Mouse (Mus musculus) midbrain, embryonic 16.5 days (tissue): ENCODE results near the gene Col13a1. TPM values are rescaled to one million over a fixed set of nuclear protein-coding genes. Genes with fewer than 3 reads are reported as not detected.

ENCODE experiments used
- ATAC-seq: fragments of 200-750 bp; cut with Nextera tagmentation; 2 replicates; pipeline ENCODE4 v1.8.0; 2017; ENCODE audit warnings: moderate TSS enrichment
- H3K27ac ChIP-seq: fragments of 300-500 bp; sonication (generic); 2 replicates; pipeline ENCODE4 v1.5.1; 2014; ENCODE audit warnings: mild to moderate bottlenecking, low read length, mixed read lengths
- H3K27me3 ChIP-seq: fragments of 300-500 bp; sonication (generic); 2 replicates; pipeline ENCODE4 v1.6.1; 2014; ENCODE audit warnings: low read depth, low read length, mixed read lengths; ENCODE audit not compliant: control insufficient read depth, insufficient read depth
- H3K36me3 ChIP-seq: fragments of 300-500 bp; sonication (generic); 2 replicates; pipeline ENCODE4 v1.6.1; 2014; ENCODE audit warnings: mild to moderate bottlenecking, low read length, moderate library complexity, mixed read lengths; ENCODE audit not compliant: control insufficient read depth, insufficient read depth
- H3K4me1 ChIP-seq: fragments of 300-500 bp; sonication (generic); 2 replicates; pipeline ENCODE4 v1.6.1; 2014; ENCODE audit warnings: mild to moderate bottlenecking, low read length, mixed read lengths; ENCODE audit not compliant: control insufficient read depth, insufficient read depth
- H3K4me2 ChIP-seq: fragments of 300-500 bp; sonication (generic); 2 replicates; pipeline ENCODE4 v1.6.1; 2014; ENCODE audit warnings: mild to moderate bottlenecking, low read length, mixed read lengths
- H3K4me3 ChIP-seq: fragments of 300-500 bp; sonication (generic); 2 replicates; pipeline ENCODE4 v1.5.1; 2014; ENCODE audit warnings: low read depth, mild to moderate bottlenecking, low read length, moderate library complexity, mixed read lengths
- H3K9ac ChIP-seq: fragments of 300-500 bp; sonication (generic); 2 replicates; pipeline ENCODE4 v1.6.1; 2014; ENCODE audit warnings: low read depth, low read length, mixed read lengths
- H3K9me3 ChIP-seq: fragments of 300-500 bp; sonication (generic); replicated peaks from 2 replicates; pipeline ENCODE4 v1.6.1; 2014; ENCODE audit warnings: mild to moderate bottlenecking, low read length, mixed read lengths; ENCODE audit not compliant: control insufficient read depth, poor library complexity, severe bottlenecking
- WGBS: fragments of 180-500 bp; shearing (Covaris S2); extraction: QIAGEN DNeasy Blood & Tissue Kit; methylation state at CpG from one replicate; pipeline ENCODE4 v1.1.7; 2014; 5-methylcytosine and 5-hydroxymethylcytosine counted together
- polyA plus RNA-seq: library from polyadenylated mRNA; unstranded; fragments of >200 nt; fragmentation: Nextera tagmentation; extraction: Ambion mirVana; gene quantifications from 2 replicates; pipeline ENCODE4 v1.2.1, GENCODE M21; 2015

The Col13a1 gene
- polyA plus RNA-seq, 1 experiment from 2014 or later = 1.5 TPM

- Histone ChIP-seq H3K27me3 (no peaks in the 10 kb centered on the region), H3K9me3 (no peaks in the 10 kb centered on the region), H3K36me3 (no peaks in the 10 kb centered on the region), H3K4me1 (no peaks in the 10 kb centered on the region), H3K4me3 (no peak overlapping the region), H3K27ac (no peak overlapping the region), H3K4me2 (no peak overlapping the region), H3K9ac (no peak overlapping the region)
- WGBS = 84% methylated on average over 11 of the region's 11 CpGs
- ATAC-seq = no peak
Measured at GRCm38 (mm10) chr10:61832713-61833112, 146.2 kb downstream of the Col13a1 start.

GRCm38 (mm10) chr10:61831741-61832140 is 147.2 kb downstream of the Col13a1 start:
- Histone ChIP-seq H3K27me3 (no peaks in the 10 kb centered on the region), H3K9ac (no peak overlapping the region), H3K4me2 (no peak overlapping the region), H3K4me3 (no peak overlapping the region), H3K4me1 (peaks cover 4% of the 10 kb centered on the region; the same call in 1 of the 2 replicates), H3K36me3 (no peaks in the 10 kb centered on the region), H3K27ac (no peak overlapping the region), H3K9me3 (no peaks in the 10 kb centered on the region)
- no peak for ATAC-seq
- 94% methylated on average over 6 of the region's 6 CpGs for WGBS

GRCm38 (mm10) chr10:61831251-61831650 is 147.7 kb downstream of the Col13a1 start:
- Histone ChIP-seq H3K9me3 (no peaks in the 10 kb centered on the region), H3K27ac (no peak overlapping the region), H3K36me3 (no peaks in the 10 kb centered on the region), H3K4me1 (peaks cover 5% of the 10 kb centered on the region; the same call in 1 of the 2 replicates), H3K9ac (no peak overlapping the region), H3K4me3 (no peak overlapping the region), H3K27me3 (no peaks in the 10 kb centered on the region), H3K4me2 (no peak overlapping the region)
- 79% methylated on average over 12 of the region's 12 CpGs for WGBS
- no peak for ATAC-seq

- Histone ChIP-seq H3K9ac (no peak overlapping the region), H3K4me3 (no peak overlapping the region), H3K9me3 (no peaks in the 10 kb centered on the region), H3K4me1 (peaks cover 5% of the 10 kb centered on the region; the same call in 1 of the 2 replicates), H3K27me3 (no peaks in the 10 kb centered on the region), H3K4me2 (no peak overlapping the region), H3K27ac (no peak overlapping the region), H3K36me3 (no peaks in the 10 kb centered on the region)
- 65% methylated on average over 9 of the region's 9 CpGs for WGBS
- ATAC-seq = no peak
Measured at GRCm38 (mm10) chr10:61830817-61831216, 148.1 kb downstream of the Col13a1 start.

GRCm38 (mm10) chr10:61829046-61829445 is 149.9 kb downstream of the Col13a1 start:
- no peak for ATAC-seq
- Histone ChIP-seq H3K4me2 (no peak overlapping the region), H3K9ac (no peak overlapping the region), H3K9me3 (no peaks in the 10 kb centered on the region), H3K27me3 (no peaks in the 10 kb centered on the region), H3K4me3 (no peak overlapping the region), H3K4me1 (peaks cover 5% of the 10 kb centered on the region; the same call in 1 of the 2 replicates), H3K36me3 (no peaks in the 10 kb centered on the region), H3K27ac (no peak overlapping the region)
- WGBS = 49% methylated on average over 4 of the region's 4 CpGs

- ATAC-seq = no peak
- Histone ChIP-seq H3K36me3 (no peaks in the 10 kb centered on the region), H3K9me3 (no peaks in the 10 kb centered on the region), H3K9ac (no peak overlapping the region), H3K4me3 (no peak overlapping the region), H3K27me3 (no peaks in the 10 kb centered on the region), H3K27ac (no peak overlapping the region), H3K4me2 (no peak overlapping the region), H3K4me1 (peaks cover 5% of the 10 kb centered on the region; the same call in 1 of the 2 replicates)
- WGBS = 90% methylated on average over 32 of the region's 32 CpGs
Measured at GRCm38 (mm10) chr10:61827950-61828936, 150.7 kb downstream of the Col13a1 start.

- Histone ChIP-seq H3K4me1 (peaks cover 5% of the 10 kb centered on the region; the same call in 1 of the 2 replicates), H3K9ac (no peak overlapping the region), H3K27me3 (no peaks in the 10 kb centered on the region), H3K27ac (no peak overlapping the region), H3K4me2 (no peak overlapping the region), H3K36me3 (no peaks in the 10 kb centered on the region), H3K4me3 (no peak overlapping the region), H3K9me3 (no peaks in the 10 kb centered on the region)
- ATAC-seq = no peak
- 12% methylated on average over 16 of the region's 16 CpGs for WGBS
Measured at GRCm38 (mm10) chr10:61826753-61827435, 152.0 kb downstream of the Col13a1 start.

GRCm38 (mm10) chr10:61825979-61826752 is 152.7 kb downstream of the Col13a1 start:
- no peak for ATAC-seq

More at GRCm38 (mm10) chr10:61825979-61826752, 152.7 kb downstream of the Col13a1 start:
- Histone ChIP-seq H3K36me3 (no peaks in the 10 kb centered on the region), H3K9me3 (no peaks in the 10 kb centered on the region), H3K4me1 (peaks cover 5% of the 10 kb centered on the region; the same call in 1 of the 2 replicates), H3K9ac (no peak overlapping the region), H3K4me2 (no peak overlapping the region), H3K27me3 (no peaks in the 10 kb centered on the region), H3K27ac (no peak overlapping the region), H3K4me3 (no peak overlapping the region)
- WGBS = 78% methylated on average over 13 of the region's 13 CpGs
